Mouse (Mus musculus): ENCODE results near the gene Pde1c. TPM values are rescaled to one million over a fixed set of nuclear protein-coding genes. Genes with fewer than 3 reads are reported as not detected.

Pde1c gene
- polyA plus RNA-seq, 1 experiment from 2014 or later = 3.4 TPM

DNA sequence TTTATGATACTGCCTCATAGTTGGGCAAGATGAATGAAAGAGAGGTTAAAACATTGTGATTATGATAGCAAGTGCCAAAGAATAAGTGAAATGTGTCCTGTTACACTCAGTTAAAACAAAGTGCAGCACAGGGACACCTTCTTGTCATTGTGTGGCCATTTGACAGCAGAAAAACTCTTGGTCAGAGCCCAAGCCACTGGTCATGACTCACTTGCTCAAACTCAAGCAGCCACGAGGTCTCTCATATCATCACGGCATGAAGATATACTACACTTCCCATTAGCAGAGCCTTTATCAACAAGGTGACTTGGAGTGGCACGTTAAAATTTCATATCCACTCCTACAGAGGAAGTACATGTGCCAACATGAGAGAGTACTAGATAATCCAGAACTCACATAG is 209.8 kb downstream of the Pde1c start:
- no peak for DNase-seq (ENCODE audit: low spot score)
- Histone ChIP-seq H3K27ac (replicated peaks) (no peak overlapping the region), H3K27me3 (ENCODE audit: low read depth, poor library complexity, severe bottlenecking) (peaks cover 25% of the 10 kb centered on the region; the same call in 1 of the 2 replicates), H3K4me3 (no peak overlapping the region), H3K9me3 (replicated peaks) (no peaks in the 10 kb centered on the region), H3K36me3 (no peaks in the 10 kb centered on the region), H3K4me1 (peaks cover 22% of the 10 kb centered on the region)
- 90% methylated on average over 3 of the region's 3 CpGs for WGBS

DNA sequence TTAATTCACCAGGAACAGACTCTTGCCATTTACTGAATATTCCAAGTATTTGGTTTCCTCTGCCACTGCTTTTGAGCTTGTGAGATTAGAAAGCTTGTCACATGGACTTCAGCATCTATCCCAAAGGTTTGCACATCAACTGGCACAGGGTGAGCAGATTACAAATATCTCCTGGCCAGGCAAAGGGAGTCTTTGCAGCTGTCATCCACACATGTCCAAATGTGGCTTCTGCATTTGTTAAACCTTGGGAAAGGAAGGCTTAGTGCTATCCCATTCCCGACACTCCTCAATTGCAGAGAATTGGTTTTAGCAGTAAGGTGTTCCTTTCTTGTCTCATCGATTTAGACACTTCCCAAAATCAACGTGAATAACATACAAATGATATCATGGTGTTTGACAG is 221.7 kb downstream of the Pde1c start:
- no peaks in the 10 kb centered on the region for H3K9me3 ChIP-seq (replicated peaks)
- 85% methylated on average over 3 of the region's 3 CpGs for WGBS

DNA sequence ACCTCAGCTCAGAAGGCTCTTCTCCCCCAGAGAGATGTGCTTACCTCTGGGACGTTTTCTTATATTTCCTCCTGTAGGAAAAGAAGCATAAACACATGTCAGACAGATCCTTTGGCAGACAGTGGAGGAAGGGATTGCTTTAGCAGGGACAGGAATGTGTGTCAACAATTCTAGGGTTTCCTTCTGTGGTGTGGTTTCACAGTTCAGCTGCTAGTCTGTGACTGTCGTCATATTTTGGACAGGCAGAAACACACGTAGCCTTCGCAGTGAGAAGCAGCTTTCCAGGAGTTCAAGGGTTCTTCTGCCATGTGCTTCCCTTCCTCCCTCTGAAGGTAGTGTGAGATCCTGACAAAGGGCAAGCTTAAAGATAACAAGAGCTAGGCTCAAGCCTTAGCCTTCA is 223.8 kb downstream of the Pde1c start:
- Histone ChIP-seq H3K4me1 (peaks cover 7% of the 10 kb centered on the region; the same call in 1 of the 2 replicates), H3K36me3 (no peaks in the 10 kb centered on the region), H3K9me3 (replicated peaks) (no peaks in the 10 kb centered on the region), H3K4me3 (no peak overlapping the region), H3K27ac (replicated peaks) (no peak overlapping the region), H3K27me3 (ENCODE audit: low read depth, poor library complexity, severe bottlenecking) (no peaks in the 10 kb centered on the region)
- no peak for DNase-seq (ENCODE audit: low spot score)
- WGBS = 79% methylated on average over 4 of the region's 4 CpGs

More for the DNA sequence above, 221.7 kb downstream of the Pde1c start:
- no peaks in the 10 kb centered on the region for H3K27me3 ChIP-seq (ENCODE audit: low read depth, poor library complexity, severe bottlenecking)
- peaks cover 11% of the 10 kb centered on the region; the same call in 1 of the 2 replicates for H3K4me1 ChIP-seq
- DNase-seq (ENCODE audit: low spot score) = no peak
- no peak overlapping the region for H3K4me3 ChIP-seq
- H3K27ac ChIP-seq (replicated peaks) = no peak overlapping the region
- no peaks in the 10 kb centered on the region for H3K36me3 ChIP-seq

DNA sequence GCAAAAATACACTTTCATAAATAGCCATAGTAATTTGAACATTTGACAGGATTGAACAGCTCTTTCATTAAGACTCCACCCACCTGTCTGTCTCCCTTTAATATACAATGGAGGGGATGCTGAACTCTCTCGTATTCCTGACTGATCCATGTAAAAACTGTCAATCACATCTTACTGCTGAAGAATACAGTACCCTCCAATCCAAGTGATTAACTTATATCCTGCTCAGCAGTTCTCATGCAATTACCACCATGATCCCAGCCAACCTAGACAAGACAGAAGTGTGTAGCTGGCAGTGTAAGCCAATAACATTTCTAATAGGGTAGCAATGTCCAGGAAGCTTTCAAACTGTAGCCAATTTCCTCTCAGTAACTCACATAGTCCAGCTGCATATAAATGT is 226.9 kb downstream of the Pde1c start:
- 79% methylated on average over 1 of the region's 1 CpGs for WGBS
- Histone ChIP-seq H3K9me3 (replicated peaks) (no peaks in the 10 kb centered on the region), H3K4me1 (no peaks in the 10 kb centered on the region), H3K27me3 (ENCODE audit: low read depth, poor library complexity, severe bottlenecking) (no peaks in the 10 kb centered on the region), H3K36me3 (no peaks in the 10 kb centered on the region), H3K27ac (replicated peaks) (no peak overlapping the region), H3K4me3 (no peak overlapping the region)
- no peak for DNase-seq (ENCODE audit: low spot score)

DNA sequence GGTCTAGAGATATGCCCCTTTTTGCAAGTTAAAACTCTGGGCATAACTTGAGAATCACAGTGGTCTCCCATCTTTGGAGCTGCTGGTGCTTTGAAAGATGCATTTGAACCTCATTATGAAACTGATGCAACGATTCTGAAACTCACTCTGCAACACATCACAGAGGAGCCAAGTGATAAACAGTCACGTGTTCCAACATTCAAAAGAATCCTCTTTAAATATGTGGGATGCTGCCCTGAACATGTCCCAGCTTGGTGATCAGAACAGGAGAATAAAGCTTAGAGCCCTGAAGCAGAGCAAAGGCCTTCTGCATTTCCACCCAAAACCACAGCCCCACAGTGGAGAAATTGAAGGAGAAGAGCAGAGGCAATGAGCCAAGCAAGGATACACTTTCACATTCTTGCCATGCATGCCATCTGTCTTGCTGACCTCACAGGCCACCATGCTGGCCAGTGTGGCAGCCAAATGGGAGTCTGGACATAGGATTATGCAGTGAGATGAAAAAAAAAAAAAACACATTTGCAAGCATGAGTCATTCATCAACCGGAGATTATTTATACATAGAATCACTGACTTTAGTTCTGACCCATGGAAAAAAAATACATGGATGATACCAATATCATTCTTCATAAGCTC is 233.0 kb downstream of the Pde1c start:
- H3K36me3 ChIP-seq = no peaks in the 10 kb centered on the region
- no peaks in the 10 kb centered on the region for H3K27me3 ChIP-seq (ENCODE audit: low read depth, poor library complexity, severe bottlenecking)
- DNase-seq (ENCODE audit: low spot score) = no peak
- no peak overlapping the region for H3K4me3 ChIP-seq
- 91% methylated on average over 3 of the region's 3 CpGs for WGBS
- H3K27ac ChIP-seq (replicated peaks) = no peak overlapping the region
- no peaks in the 10 kb centered on the region for H3K4me1 ChIP-seq
- no peaks in the 10 kb centered on the region for H3K9me3 ChIP-seq (replicated peaks)

DNA sequence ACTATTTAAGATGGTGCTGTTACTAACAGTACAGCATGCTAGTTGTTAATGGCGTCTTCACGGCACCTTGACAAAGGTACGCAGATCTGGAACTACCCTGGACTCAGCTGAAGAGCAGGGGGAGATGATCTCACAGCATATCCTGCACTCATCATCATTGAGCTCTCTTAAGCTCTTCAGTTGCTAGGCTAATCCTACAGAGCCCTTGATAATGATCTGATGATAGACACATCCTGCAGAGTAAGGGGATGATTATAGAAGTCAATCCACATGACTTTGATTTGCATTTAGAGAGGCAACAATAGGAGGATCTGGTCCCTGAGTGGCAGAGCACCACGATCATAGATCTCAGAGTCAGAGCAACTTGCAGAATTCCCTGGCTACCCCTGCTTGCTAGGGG is 236.8 kb downstream of the Pde1c start:
- 77% methylated on average over 4 of the region's 4 CpGs for WGBS
- no peak overlapping the region for H3K4me3 ChIP-seq
- H3K4me1 ChIP-seq = no peaks in the 10 kb centered on the region
- H3K27ac ChIP-seq (replicated peaks) = no peak overlapping the region
- DNase-seq (ENCODE audit: low spot score) = no peak
- H3K36me3 ChIP-seq = no peaks in the 10 kb centered on the region
- no peaks in the 10 kb centered on the region for H3K9me3 ChIP-seq (replicated peaks)
- H3K27me3 ChIP-seq (ENCODE audit: low read depth, poor library complexity, severe bottlenecking) = no peaks in the 10 kb centered on the region

DNA sequence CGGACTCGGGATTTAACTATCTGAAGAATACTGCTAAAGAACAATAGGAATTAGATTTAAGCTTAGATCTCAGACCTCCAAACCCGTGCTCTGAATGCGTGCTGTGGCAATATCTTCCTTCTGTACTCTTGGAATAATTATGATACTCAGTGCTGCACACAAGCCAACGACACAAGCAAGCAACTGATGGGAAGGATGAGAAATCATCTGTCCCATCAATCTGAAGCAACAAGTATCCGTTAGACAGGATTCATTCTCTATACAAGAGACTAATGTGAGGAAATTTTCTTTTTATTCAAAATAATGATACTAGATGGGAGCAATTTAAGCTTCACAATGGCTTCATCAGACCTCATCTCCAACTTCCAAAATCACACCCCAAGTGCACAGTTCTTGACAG is 237.5 kb downstream of the Pde1c start:
- Histone ChIP-seq H3K27ac (replicated peaks) (no peak overlapping the region), H3K9me3 (replicated peaks) (no peaks in the 10 kb centered on the region), H3K36me3 (no peaks in the 10 kb centered on the region), H3K4me1 (no peaks in the 10 kb centered on the region), H3K27me3 (ENCODE audit: low read depth, poor library complexity, severe bottlenecking) (no peaks in the 10 kb centered on the region), H3K4me3 (no peak overlapping the region)
- WGBS = 92% methylated on average over 6 of the region's 6 CpGs
- no peak for DNase-seq (ENCODE audit: low spot score)

DNA sequence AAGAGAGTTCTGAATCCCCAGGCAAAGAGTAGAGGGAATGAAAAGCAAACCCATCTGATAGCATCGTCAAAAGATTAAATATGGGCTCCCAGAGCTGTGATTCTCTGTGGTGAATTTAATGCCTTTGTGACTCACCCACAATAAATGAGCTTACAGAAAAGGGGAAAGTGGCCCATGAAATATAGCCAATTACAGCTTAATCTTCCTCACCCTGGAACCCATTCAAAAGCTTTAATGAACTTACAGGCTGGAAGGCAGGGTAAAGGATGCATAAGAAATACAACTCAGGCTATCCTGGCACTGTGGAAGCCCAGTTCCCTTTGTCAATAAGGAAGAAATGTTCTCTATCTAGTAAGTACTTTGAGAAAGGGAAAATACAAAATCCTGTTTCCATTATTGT is 240.8 kb downstream of the Pde1c start:
- Histone ChIP-seq H3K36me3 (no peaks in the 10 kb centered on the region), H3K27me3 (ENCODE audit: low read depth, poor library complexity, severe bottlenecking) (no peaks in the 10 kb centered on the region), H3K9me3 (replicated peaks) (no peaks in the 10 kb centered on the region), H3K4me3 (no peak overlapping the region), H3K4me1 (peaks cover under 1% of the 10 kb centered on the region; the same call in 1 of the 2 replicates), H3K27ac (replicated peaks) (no peak overlapping the region)
- 45% methylated on average over 1 of the region's 1 CpGs for WGBS
- no peak for DNase-seq (ENCODE audit: low spot score)

DNA sequence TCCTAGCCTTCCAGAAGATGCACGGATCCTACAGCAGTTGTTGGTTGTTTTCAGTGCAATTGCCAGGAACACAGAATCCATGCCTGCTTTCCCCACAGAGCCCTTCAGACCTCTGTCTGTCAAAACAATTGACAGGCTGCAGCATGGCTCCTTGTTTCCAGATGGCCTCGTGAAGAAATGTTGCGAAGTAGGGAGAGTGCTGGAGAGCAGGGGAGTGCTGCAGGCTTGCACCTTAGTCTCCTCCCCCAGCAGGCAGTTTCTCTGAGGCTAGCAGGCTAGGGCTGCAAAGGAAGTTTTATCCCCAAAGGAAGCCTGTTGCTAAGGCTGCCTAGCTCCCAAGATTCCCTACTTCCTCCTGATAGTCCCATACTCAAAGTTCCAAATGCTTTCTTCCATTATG is 246.1 kb downstream of the Pde1c start:
- Histone ChIP-seq H3K9me3 (replicated peaks) (no peaks in the 10 kb centered on the region), H3K36me3 (no peaks in the 10 kb centered on the region), H3K4me3 (no peak overlapping the region), H3K27me3 (ENCODE audit: low read depth, poor library complexity, severe bottlenecking) (no peaks in the 10 kb centered on the region), H3K27ac (replicated peaks) (no peak overlapping the region), H3K4me1 (peaks cover 5% of the 10 kb centered on the region)
- WGBS = 18% methylated on average over 3 of the region's 3 CpGs
- DNase-seq (ENCODE audit: low spot score) = no peak

DNA sequence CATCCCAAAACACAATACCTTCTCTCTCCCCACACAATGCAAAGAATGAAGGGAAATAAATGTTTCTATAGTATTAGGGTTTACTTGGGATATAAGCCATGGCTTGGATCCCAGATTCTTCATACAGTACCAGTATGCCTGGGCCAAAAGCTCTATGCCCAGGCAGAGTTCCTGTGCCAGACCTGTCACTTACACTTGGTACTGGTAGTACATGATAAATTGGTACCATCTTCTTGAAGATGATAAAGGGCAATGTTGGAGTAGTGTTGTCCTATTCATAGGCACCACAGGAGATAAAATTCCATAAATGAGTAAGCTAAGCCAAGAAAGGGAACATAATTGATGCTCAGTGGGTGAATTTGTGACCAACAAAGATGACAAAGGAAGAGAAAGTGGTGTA is 258.6 kb downstream of the Pde1c start:
- Histone ChIP-seq H3K27me3 (ENCODE audit: low read depth, poor library complexity, severe bottlenecking) (no peaks in the 10 kb centered on the region), H3K27ac (replicated peaks) (no peak overlapping the region), H3K36me3 (no peaks in the 10 kb centered on the region), H3K9me3 (replicated peaks) (no peaks in the 10 kb centered on the region), H3K4me1 (no peaks in the 10 kb centered on the region), H3K4me3 (no peak overlapping the region)
- no peak for DNase-seq (ENCODE audit: low spot score)

DNA sequence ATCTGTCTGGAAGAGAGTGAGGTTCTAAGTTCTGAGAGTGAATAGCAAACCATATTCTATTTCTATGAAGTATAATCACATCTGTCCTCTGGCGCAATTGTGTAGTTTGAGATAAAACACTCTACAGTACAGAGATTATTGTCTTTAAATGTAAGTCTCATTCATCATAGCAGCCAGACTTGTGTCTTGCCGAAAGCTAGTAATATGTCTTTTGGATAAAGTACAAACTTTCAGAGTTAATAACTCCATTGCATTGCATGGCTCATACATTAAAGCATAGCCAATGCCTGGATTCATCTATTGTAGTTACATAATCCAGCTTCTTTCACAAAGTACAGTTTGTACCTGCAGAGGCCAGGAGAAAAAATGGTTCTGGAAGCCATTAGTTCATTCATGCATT is 262.8 kb downstream of the Pde1c start:
- no peaks in the 10 kb centered on the region for H3K36me3 ChIP-seq
- 96% methylated on average over 2 of the region's 2 CpGs for WGBS
- no peaks in the 10 kb centered on the region for H3K9me3 ChIP-seq (replicated peaks)
- no peak overlapping the region for H3K4me3 ChIP-seq
- no peaks in the 10 kb centered on the region for H3K27me3 ChIP-seq (ENCODE audit: low read depth, poor library complexity, severe bottlenecking)
- DNase-seq (ENCODE audit: low spot score) = no peak
- no peak overlapping the region for H3K27ac ChIP-seq (replicated peaks)
- H3K4me1 ChIP-seq = no peaks in the 10 kb centered on the region

DNA sequence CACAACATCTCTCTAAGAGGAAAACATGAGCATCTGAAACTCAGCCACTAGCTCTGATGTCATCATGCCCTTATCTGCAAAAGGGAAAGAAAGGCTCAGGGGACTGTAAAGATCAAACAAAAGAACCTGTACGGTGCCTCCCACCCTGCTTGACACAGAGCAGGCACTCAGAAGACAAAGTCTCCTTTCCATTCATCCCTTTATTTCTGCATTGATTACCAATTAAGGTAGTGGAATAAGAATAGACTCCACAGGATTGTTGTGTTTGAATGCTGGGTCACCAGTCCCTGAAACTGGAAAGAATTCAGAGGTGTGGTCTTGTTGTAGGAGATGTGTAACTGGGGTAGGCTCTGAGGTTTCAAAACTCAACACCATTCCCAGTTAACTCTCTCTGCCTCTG is 276.7 kb downstream of the Pde1c start:
- no peaks in the 10 kb centered on the region for H3K27me3 ChIP-seq (ENCODE audit: low read depth, poor library complexity, severe bottlenecking)
- no peaks in the 10 kb centered on the region for H3K9me3 ChIP-seq (replicated peaks)
- no peak overlapping the region for H3K27ac ChIP-seq (replicated peaks)
- DNase-seq (ENCODE audit: low spot score) = no peak
- H3K36me3 ChIP-seq = no peaks in the 10 kb centered on the region
- WGBS = 73% methylated on average over 1 of the region's 1 CpGs
- no peaks in the 10 kb centered on the region for H3K4me1 ChIP-seq
- H3K4me3 ChIP-seq = no peak overlapping the region

DNA sequence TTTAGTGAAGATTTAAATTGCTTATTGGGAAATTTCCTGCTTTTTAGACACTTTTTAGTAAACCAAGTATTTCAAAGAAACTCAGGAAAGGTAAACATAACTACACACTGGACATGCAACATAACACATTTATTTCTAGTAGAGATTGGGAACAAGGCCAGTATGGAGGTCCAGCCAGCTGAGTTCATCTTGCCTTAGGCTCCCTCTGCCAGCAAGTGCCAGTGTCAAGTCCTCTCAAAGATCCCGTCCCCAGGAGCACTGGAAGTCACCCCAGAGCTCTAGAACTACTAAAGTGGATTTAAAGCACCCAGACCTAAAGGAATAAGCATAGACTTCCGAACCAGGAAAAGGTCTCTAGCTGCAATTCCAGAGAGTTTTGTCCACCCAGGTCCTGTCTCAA is 279.6 kb downstream of the Pde1c start:
- Histone ChIP-seq H3K4me1 (no peaks in the 10 kb centered on the region), H3K4me3 (no peak overlapping the region), H3K9me3 (replicated peaks) (no peaks in the 10 kb centered on the region), H3K27me3 (ENCODE audit: low read depth, poor library complexity, severe bottlenecking) (no peaks in the 10 kb centered on the region), H3K27ac (replicated peaks) (no peak overlapping the region), H3K36me3 (no peaks in the 10 kb centered on the region)
- no peak for DNase-seq (ENCODE audit: low spot score)
- 86% methylated on average over 2 of the region's 2 CpGs for WGBS

DNA sequence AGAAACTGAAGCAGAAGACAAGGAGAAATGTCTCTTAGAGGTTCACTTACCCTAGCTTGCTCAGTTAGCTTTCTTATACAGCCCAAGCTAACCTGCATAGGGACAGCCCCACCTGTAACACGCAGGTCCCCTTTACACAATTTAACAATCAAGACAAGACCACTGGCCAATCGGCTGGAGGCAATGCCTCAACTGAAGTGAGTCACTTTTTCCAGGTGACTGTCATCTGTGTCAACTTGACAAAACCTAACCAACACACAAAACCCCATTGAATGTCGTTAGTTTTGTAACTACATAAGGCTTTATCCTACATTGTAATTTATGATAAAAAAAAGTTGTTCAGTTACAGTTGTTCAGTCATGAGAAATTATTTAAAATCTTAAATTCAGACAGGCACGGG is 284.1 kb downstream of the Pde1c start:
- WGBS = 86% methylated on average over 4 of the region's 4 CpGs
- Histone ChIP-seq H3K4me3 (no peak overlapping the region), H3K27me3 (ENCODE audit: low read depth, poor library complexity, severe bottlenecking) (no peaks in the 10 kb centered on the region), H3K36me3 (no peaks in the 10 kb centered on the region), H3K27ac (replicated peaks) (no peak overlapping the region), H3K9me3 (replicated peaks) (no peaks in the 10 kb centered on the region), H3K4me1 (no peaks in the 10 kb centered on the region)
- DNase-seq (ENCODE audit: low spot score) = no peak
